ENCODE assay signal across 12 mouse cellular contexts in the genomic region with DNA sequence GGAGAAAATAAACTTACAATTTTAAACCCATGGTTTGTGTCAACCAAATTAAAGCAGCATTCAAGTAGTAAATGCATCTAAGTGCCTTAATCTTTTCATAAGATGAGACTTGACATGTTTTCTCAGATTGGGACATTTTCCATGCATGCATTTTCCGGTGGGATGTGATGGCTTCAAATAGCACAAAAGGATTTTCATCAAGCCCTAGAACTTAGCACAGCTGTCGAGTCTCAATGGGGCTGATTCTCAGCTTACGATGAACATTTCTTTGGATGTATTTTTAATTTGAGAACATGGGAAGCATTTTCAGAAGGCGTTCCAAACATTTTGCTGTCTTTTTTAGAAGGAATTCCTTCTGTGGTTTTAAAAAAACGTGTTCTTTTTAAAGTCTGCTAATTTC. TPM values are rescaled to one million over a fixed set of nuclear protein-coding genes. Genes with fewer than 3 reads are reported as not detected.
DNase-seq lines count a peak whose midpoint lies in the region; ATAC-seq and TF ChIP-seq lines count a peak whose summit lies in the region.
"Had no signal": no experiment of that assay in that cellular context is flagged by ENCODE, and none has a peak within 500 bp of the region (broad histone marks: within the 10 kb centered on the region; RNA-seq: fewer than 3 reads in every experiment).

No protein-coding gene starts in this region.

- no peaks in the 10 kb centered on the region for H3K9me3 ChIP-seq in forebrain, postnatal 0 days (ENCODE audit: low read length)
- no peaks in the 10 kb centered on the region for H3K9me3 ChIP-seq in forebrain, embryonic 15.5 days
- H3K9me3 ChIP-seq in liver, embryonic 15.5 days (replicated peaks) = no peaks in the 10 kb centered on the region
- H3K9me3 ChIP-seq: midbrain, embryonic 13.5 days had no signal

- peak; percentile 29 for DNase-seq in forebrain, postnatal 0 days
- DNase-seq in liver, adult 2 months (ENCODE audit: extremely low read depth, low read depth, low spot score) = no peak
- DNase-seq in liver = no peak
- no peak for DNase-seq in cerebellum, postnatal 14 days
- no peak for DNase-seq in spleen, adult 12 weeks (ENCODE audit: low spot score)
- DNase-seq: cerebellum, postnatal 25 days had no signal

- 33% methylated on average over 5 of the region's 5 CpGs for WGBS in forebrain, postnatal 0 days
- 46% methylated on average over 5 of the region's 5 CpGs for WGBS in forebrain, embryonic 15.5 days
- 62% methylated on average over 5 of the region's 5 CpGs for WGBS in liver, adult 2 months
- WGBS in bone marrow, adult 2 months = 36% methylated on average over 5 of the region's 5 CpGs
- 33% methylated on average over 5 of the region's 5 CpGs for WGBS in liver, embryonic 15.5 days (ENCODE audit: insufficient replicate concordance)

- H3K4me2 ChIP-seq in forebrain, postnatal 0 days (ENCODE audit: low read depth) = no peak overlapping the region
- no peak overlapping the region for H3K4me2 ChIP-seq in forebrain, embryonic 15.5 days (replicated peaks)
- no peak overlapping the region for H3K4me2 ChIP-seq in liver, embryonic 15.5 days
- H3K4me2 ChIP-seq: midbrain, embryonic 13.5 days had no signal

- peak; percentile 71 for ATAC-seq in forebrain, postnatal 0 days
- ATAC-seq in forebrain, embryonic 15.5 days (replicated peaks) = no peak
- no peak for ATAC-seq in liver, embryonic 15.5 days (ENCODE audit: insufficient read depth)
- ATAC-seq: forebrain, embryonic 16.5 days; midbrain, embryonic 13.5 days had no signal

- no peaks in the 10 kb centered on the region for H3K4me1 ChIP-seq in forebrain, postnatal 0 days (ENCODE audit: insufficient read depth)
- H3K4me1 ChIP-seq in forebrain, embryonic 15.5 days = no peaks in the 10 kb centered on the region
- no peaks in the 10 kb centered on the region for H3K4me1 ChIP-seq in liver, adult 2 months (ENCODE audit: control insufficient read depth, insufficient read depth, low read length)
- H3K4me1 ChIP-seq in bone marrow, adult 2 months (ENCODE audit: control insufficient read depth, insufficient read depth, low read length) = no peaks in the 10 kb centered on the region
- 0 out of 2 replicates have a peak, but pooled peaks cover 5% of the 10 kb centered on the region for H3K4me1 ChIP-seq in liver, embryonic 15.5 days (replicated peaks)
- H3K4me1 ChIP-seq: midbrain, embryonic 13.5 days had no signal

- H3K36me3 ChIP-seq in forebrain, postnatal 0 days (ENCODE audit: insufficient read depth) = no peaks in the 10 kb centered on the region
- H3K36me3 ChIP-seq in forebrain, embryonic 15.5 days = no peaks in the 10 kb centered on the region
- no peaks in the 10 kb centered on the region for H3K36me3 ChIP-seq in liver, adult 2 months (ENCODE audit: control insufficient read depth, insufficient read depth, low read length)
- no peaks in the 10 kb centered on the region for H3K36me3 ChIP-seq in liver, embryonic 15.5 days (replicated peaks)
- H3K36me3 ChIP-seq: midbrain, embryonic 13.5 days had no signal

- H3K79me2 ChIP-seq in liver, adult 2 months (ENCODE audit: control insufficient read depth, insufficient read depth, low read length) = no peaks in the 10 kb centered on the region

- H3K4me3 ChIP-seq in forebrain, postnatal 0 days (ENCODE audit: low read depth, low read length) = no peak overlapping the region
- H3K4me3 ChIP-seq in forebrain, embryonic 15.5 days = no peak overlapping the region
- peak overlapping the region; percentile 33 for H3K4me3 ChIP-seq in liver, adult 2 months (ENCODE audit: insufficient read depth, low read depth, low read length)
- H3K4me3 ChIP-seq in bone marrow, adult 2 months (replicated peaks; ENCODE audit: control insufficient read depth, low read depth, low read length) = peak overlapping the region; percentile 34
- H3K4me3 ChIP-seq in liver, embryonic 15.5 days (replicated peaks) = no peak overlapping the region
- H3K4me3 ChIP-seq: midbrain, embryonic 13.5 days had no signal

- TF ChIP-seq POLR2A in liver, adult 2 months (IDR thresholded peaks at IDR 0.05; ENCODE audit: extremely low read depth, insufficient read depth, low read length) = no peak
- TF ChIP-seq POLR2A in bone marrow, adult 2 months (IDR thresholded peaks at IDR 0.05; ENCODE audit: borderline replicate concordance, control insufficient read depth, low read depth, low read length) = no peak

- no peak for TF ChIP-seq CTCF in forebrain, postnatal 0 days (IDR thresholded peaks at IDR 0.05; ENCODE audit: low read depth)
- no peak for TF ChIP-seq CTCF in liver, adult 2 months (IDR thresholded peaks at IDR 0.05; ENCODE audit: low read depth, low read length)
- TF ChIP-seq CTCF in bone marrow, adult 2 months (IDR thresholded peaks at IDR 0.05; ENCODE audit: control insufficient read depth, insufficient read depth, low read length) = no peak

- H3K9ac ChIP-seq in forebrain, postnatal 0 days = no peak overlapping the region
- no peak overlapping the region for H3K9ac ChIP-seq in forebrain, embryonic 15.5 days (replicated peaks)
- no peak overlapping the region for H3K9ac ChIP-seq in liver, adult 2 months (ENCODE audit: low read depth, low read length)
- no peak overlapping the region for H3K9ac ChIP-seq in liver, embryonic 15.5 days
- H3K9ac ChIP-seq: liver, embryonic 14.5 days; midbrain, embryonic 13.5 days had no signal

- H3K27me3 ChIP-seq in forebrain, postnatal 0 days (ENCODE audit: insufficient read depth, low read length) = no peaks in the 10 kb centered on the region
- H3K27me3 ChIP-seq in forebrain, embryonic 15.5 days = no peaks in the 10 kb centered on the region
- no peaks in the 10 kb centered on the region for H3K27me3 ChIP-seq in liver, adult 2 months (ENCODE audit: control insufficient read depth, insufficient read depth, low read length)
- H3K27me3 ChIP-seq in liver, embryonic 15.5 days = no peaks in the 10 kb centered on the region
- H3K27me3 ChIP-seq: midbrain, embryonic 13.5 days had no signal

- peak overlapping the region; percentile 45; the same call in 1 of the 2 replicates for H3K27ac ChIP-seq in forebrain, postnatal 0 days (ENCODE audit: low read depth, low read length)
- no peak overlapping the region for H3K27ac ChIP-seq in forebrain, embryonic 15.5 days (replicated peaks)
- H3K27ac ChIP-seq in liver, adult 2 months (replicated peaks; ENCODE audit: insufficient read depth, low read depth, low read length) = no peak overlapping the region
- no peak overlapping the region for H3K27ac ChIP-seq in bone marrow, adult 2 months (ENCODE audit: control insufficient read depth, insufficient read depth, low read depth, low read length, poor library complexity)
- H3K27ac ChIP-seq in liver, embryonic 15.5 days (replicated peaks) = 0 out of 2 replicates have a peak overlapping the region, but pooled peaks have one; percentile 9
- H3K27ac ChIP-seq: midbrain, embryonic 13.5 days had no signal

RNA-seq across cellular contexts. Expression of a gene that starts 1.3 kb away (rescaled TPM):
- total RNA-seq in forebrain, postnatal 0 days (2014; rRNA removed) = 0.77 and 0.86 TPM in 2 replicates
- 0.42 and 0.80 TPM in 2 replicates for polyA plus RNA-seq in forebrain, postnatal 0 days (2015; fragmentation: Nextera tagmentation; extraction: Ambion mirVana)
- 0.31 and 0.92 TPM in 2 replicates for polyA plus RNA-seq in forebrain, embryonic 15.5 days (2015; fragmentation: Nextera tagmentation; extraction: Ambion mirVana)
- total RNA-seq in liver, adult 2 months (2014; rRNA removed) = 1.2 and 1.8 TPM in 2 replicates
- polyA plus RNA-seq in liver, adult 2 months (2012; rRNA removed) = 0.32 and 0.67 TPM in 2 replicates
- not detected in 2 replicates for polyA plus RNA-seq in bone marrow, adult 2 months (2011; ENCODE audit: insufficient read depth, insufficient read length, low replicate concordance, missing spikeins)
- 0.68 and 0.85 TPM in 2 replicates for polyA plus RNA-seq in liver, embryonic 15.5 days (2015; fragmentation: Nextera tagmentation; extraction: Ambion mirVana)

Comparison
In these comparisons a context has a peak if more than half of its experiments do, and no peak if none do; other contexts are left out.
1. H3K27ac ChIP-seq: peak in forebrain, postnatal 0 days (single experiment) and liver, embryonic 15.5 days (single experiment); none in forebrain, embryonic 15.5 days (single experiment), liver, adult 2 months (single experiment) and bone marrow, adult 2 months (single experiment).
2. H3K4me3 ChIP-seq: peak in liver, adult 2 months (single experiment) and bone marrow, adult 2 months (single experiment); none in forebrain, postnatal 0 days (single experiment), forebrain, embryonic 15.5 days (single experiment) and liver, embryonic 15.5 days (single experiment).